Mouse (Mus musculus) MEL (cell line): Measurements from ENCODE around the gene Nat8f4.
"Not testable (repeated sequence)": the region's sequence is repeated elsewhere in the genome, so short reads cannot be mapped to it uniquely, and the experiment has no call there.

Experiments
- CHD1 ChIP-seq: IDR thresholded peaks from 2 replicates; pipeline ENCODE4 v1.6.1; 2012; ENCODE audit warnings: low read depth, mild to moderate bottlenecking, inconsistent platforms, low read length, improper control_type of control experiment
- CHD2 ChIP-seq: IDR thresholded peaks from 2 replicates; pipeline ENCODE4 v1.6.1; 2011; ENCODE audit warnings: low read length, improper control_type of control experiment
- CTCF ChIP-seq, 3 experiments: IDR thresholded peaks in 2 of 3; conservative IDR thresholded peaks in 1 of 3; 2 replicates each; pipeline ENCODE4 v1.5.1; 2011 to 2012; ENCODE audit warnings: low read length in 3 of 3, low read depth in 2 of 3, mild to moderate bottlenecking in 2 of 3, improper control_type of control experiment in 1 of 3, inconsistent platforms in 1 of 3, mixed read lengths in 1 of 3, moderate library complexity in 1 of 3; ENCODE audit not compliant: control insufficient read depth in 1 of 3, insufficient read depth in 1 of 3, poor library complexity in 1 of 3, severe bottlenecking in 1 of 3
- ETS1 ChIP-seq: IDR thresholded peaks from 2 replicates; pipeline ENCODE4 v1.6.1; 2012; ENCODE audit warnings: low read depth, mild to moderate bottlenecking, inconsistent platforms, low read length, improper control_type of control experiment, moderate library complexity
- HCFC1 ChIP-seq: IDR thresholded peaks from 2 replicates; pipeline ENCODE4 v1.6.1; 2012; ENCODE audit warnings: low read depth, mild to moderate bottlenecking, inconsistent platforms, low read length, improper control_type of control experiment, moderate library complexity
- MXI1 ChIP-seq: IDR thresholded peaks from 2 replicates; pipeline ENCODE4 v1.6.1; 2011; ENCODE audit warnings: mild to moderate bottlenecking, low read depth, low read length, improper control_type of control experiment
- MYC ChIP-seq: IDR thresholded peaks from 2 replicates; pipeline ENCODE4 v1.6.1; 2011; ENCODE audit warnings: low read depth, mild to moderate bottlenecking, low read length, improper control_type of control experiment, moderate library complexity
- POLR2A ChIP-seq, 2 experiments: IDR thresholded peaks; 2 replicates each; pipeline ENCODE4 v1.6.1; 2011 to 2012; ENCODE audit warnings: low read length in 2 of 2, mild to moderate bottlenecking in 2 of 2, control low read depth in 1 of 2, improper control_type of control experiment in 1 of 2, low read depth in 1 of 2, moderate library complexity in 1 of 2; ENCODE audit not compliant: control insufficient read depth in 1 of 2, insufficient read depth in 1 of 2, poor library complexity in 1 of 2
- POLR2AphosphoS2 ChIP-seq: IDR thresholded peaks from 2 replicates; pipeline ENCODE4 v1.6.1; 2011; ENCODE audit warnings: low read length, improper control_type of control experiment
- SIN3A ChIP-seq: IDR thresholded peaks from 2 replicates; pipeline ENCODE4 v1.6.1; 2012; ENCODE audit warnings: low read length, improper control_type of control experiment, inconsistent platforms

GRCm38 (mm10) chr6:85866166-85866565 is 38.5 kb downstream of the Nat8f4 start:
- not testable (repeated sequence) for TF ChIP-seq SIN3A; POLR2AphosphoS2; CTCF (IDR thresholded peaks at IDR 0.05 in 2 of 3, conservative IDR thresholded peaks at IDR 0.05 in 1 of 3; ENCODE audit: control insufficient read depth in 1 of 3, insufficient read depth in 1 of 3, low read depth in 2 of 3, low read length in 3 of 3, poor library complexity in 1 of 3, severe bottlenecking in 1 of 3); HCFC1; CHD1; MXI1; POLR2A (IDR thresholded peaks at IDR 0.05; ENCODE audit: control insufficient read depth in 1 of 2, insufficient read depth in 1 of 2, low read depth in 1 of 2, low read length in 2 of 2, poor library complexity in 1 of 2); MYC; CHD2; ETS1
